Mouse (Mus musculus) embryo, embryonic 10.5 days (tissue): Measurements from ENCODE around the gene Ranbp3.

Source experiments
- DNase-seq: peaks from one replicate; pipeline ENCODE4 v3.0.0-alpha.2; 2015; ENCODE audit warnings: low spot score

Gene Ranbp3

DNA sequence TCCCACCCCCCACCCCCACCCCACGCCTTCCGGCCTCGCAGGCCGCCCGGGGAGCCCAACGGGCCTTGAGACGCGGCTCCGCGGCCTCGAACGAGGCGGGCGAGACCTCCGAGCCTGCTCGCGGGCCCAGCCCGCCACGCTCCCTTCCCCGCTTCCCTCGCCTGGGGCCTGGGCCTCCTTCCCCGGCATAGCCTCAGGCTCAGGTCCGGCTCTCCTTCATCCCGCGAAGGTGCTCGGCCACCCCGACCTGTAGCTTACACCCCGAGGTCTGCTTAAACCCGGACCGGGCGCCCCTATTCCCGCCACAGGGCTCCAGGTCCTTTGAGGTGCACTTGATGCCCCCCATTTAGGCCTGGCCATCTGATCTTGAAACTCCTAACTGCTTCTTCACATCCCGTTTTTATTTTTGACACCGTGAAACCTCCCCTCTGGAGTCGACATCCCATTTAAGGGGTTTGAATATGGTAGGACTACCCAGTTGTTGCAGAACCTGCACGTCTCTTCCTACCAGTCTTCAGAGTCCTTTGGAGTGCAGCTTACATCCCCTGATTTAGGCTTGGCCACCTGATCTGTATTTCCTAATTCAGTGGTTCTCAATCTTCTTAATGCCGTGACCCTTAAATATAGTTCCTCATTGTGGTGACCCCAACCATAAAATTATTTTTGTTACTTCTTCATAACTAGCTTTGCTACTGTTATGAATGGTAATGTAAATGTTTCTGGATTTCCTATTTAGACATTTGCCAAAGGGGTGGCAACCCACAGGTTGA lies 738 bp downstream of the Ranbp3 start:
- peak; percentile 11 for DNase-seq

- no peak for DNase-seq
Observed at GRCm38 (mm10) chr17:56681791-56682190, 8.7 kb downstream of the Ranbp3 start.

DNA sequence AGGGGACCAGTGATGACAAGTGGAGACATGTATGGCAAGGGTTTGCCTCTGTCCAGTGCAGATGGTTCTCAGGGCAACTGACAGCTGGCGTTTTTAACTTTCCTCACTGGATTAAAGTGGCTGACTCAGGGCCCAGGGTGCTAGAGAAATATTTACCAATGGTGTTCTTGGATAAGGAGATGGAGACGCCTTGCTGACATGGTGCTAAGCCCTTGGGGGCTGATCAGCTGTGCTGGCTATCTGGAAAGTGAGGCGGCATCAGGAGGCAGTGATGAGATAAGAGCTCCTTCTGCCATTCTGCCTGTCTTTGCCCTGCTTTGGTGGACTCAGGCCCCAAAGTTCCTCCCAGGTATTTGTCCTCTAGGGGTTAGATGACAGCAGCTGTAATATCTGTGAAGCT lies 9.8 kb downstream of the Ranbp3 start:
- no peak for DNase-seq

- no peak for DNase-seq
Observed at GRCm38 (mm10) chr17:56683546-56684140, 10.5 kb downstream of the Ranbp3 start.

- DNase-seq, result no peak
Observed at GRCm38 (mm10) chr17:56684649-56685048, 11.6 kb downstream of the Ranbp3 start.

- no peak for DNase-seq
Observed at GRCm38 (mm10) chr17:56686801-56687200, 13.7 kb downstream of the Ranbp3 start.

GRCm38 (mm10) chr17:56688045-56688444 lies 15.0 kb downstream of the Ranbp3 start:
- no peak for DNase-seq

DNA sequence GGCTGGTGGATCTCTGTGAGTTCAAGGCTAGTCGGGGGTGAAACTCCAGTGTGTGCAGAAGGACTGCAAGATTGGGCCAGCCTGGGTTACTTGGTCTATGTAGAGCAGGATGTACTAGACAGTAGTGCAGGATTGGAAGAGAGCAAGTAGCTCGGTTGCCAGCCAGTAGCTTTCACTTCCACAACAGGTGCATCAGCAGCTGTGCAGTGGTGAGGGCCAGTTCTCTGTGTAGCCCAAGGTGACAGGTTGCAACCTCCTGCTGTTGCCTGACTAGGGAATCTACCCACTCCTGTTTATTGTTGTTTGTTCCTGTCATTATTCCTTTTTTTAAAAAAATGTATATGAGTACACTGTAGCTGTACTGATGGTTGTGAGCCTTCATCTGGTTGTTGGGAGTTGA lies 15.6 kb downstream of the Ranbp3 start:
- DNase-seq, result no peak

DNA sequence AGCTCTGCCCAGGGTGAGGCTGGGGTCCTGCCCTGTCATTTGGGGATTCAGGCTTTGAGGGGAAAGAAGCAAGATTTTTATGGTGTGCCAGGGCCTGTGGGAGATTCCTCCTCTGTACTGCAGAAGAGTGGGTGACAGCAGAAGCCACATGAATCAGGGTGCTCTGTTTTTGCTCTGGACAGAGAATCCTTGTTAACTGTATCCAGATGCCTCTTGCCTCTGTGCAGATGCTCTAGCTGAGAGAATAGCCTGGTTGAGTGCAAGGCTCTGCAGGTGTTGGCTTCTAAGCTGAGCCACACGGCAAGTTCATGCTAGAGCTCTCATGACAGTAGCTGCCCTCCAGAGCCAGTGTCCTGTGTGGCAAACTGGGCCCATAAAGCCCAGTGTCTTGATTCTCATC lies 20.3 kb downstream of the Ranbp3 start:
- no peak for DNase-seq

- DNase-seq, result no peak
Observed at GRCm38 (mm10) chr17:56693851-56694310, 20.8 kb downstream of the Ranbp3 start.

- DNase-seq, result no peak
Observed at GRCm38 (mm10) chr17:56700451-56700850, 27.4 kb downstream of the Ranbp3 start.

DNA sequence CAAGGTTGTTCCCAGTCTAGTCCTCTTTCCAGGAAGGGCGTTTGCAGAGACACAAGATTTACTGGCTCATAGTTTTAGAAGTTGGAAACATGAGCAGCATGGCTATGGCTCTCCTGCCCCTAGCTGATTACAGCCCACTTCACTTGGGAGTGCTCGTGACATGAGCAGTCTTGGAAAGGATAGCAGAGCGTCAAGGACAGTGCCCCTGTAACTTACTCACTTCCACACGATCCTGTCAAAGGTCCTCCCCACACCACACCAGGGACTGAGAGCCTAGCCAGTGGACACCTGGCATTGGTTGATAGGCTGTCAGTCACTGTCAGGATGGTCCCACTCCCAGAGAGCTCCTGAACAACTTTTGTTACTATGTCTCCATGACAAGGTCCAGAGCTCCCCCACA lies 29.9 kb downstream of the Ranbp3 start:
- DNase-seq, result no peak

DNA sequence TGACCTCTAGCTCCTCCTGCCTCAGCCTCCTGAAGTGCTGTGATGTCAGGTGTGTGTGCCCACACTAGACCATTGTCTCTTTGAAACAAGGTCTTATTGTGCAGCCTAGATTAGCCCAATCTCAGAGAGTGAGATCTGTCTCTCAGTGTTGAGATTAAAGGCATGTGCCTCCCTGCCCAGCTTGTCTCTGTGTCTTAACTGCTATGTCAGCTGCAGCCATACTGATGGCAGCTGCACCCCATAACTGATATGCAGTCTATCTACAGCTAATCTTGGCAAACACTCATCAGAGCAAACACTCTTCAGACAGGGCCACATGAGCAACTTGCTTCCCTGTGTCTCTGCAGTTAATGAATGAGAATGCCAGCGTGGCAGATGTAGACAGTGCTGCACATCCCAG lies 33.4 kb downstream of the Ranbp3 start:
- DNase-seq, result no peak

DNA sequence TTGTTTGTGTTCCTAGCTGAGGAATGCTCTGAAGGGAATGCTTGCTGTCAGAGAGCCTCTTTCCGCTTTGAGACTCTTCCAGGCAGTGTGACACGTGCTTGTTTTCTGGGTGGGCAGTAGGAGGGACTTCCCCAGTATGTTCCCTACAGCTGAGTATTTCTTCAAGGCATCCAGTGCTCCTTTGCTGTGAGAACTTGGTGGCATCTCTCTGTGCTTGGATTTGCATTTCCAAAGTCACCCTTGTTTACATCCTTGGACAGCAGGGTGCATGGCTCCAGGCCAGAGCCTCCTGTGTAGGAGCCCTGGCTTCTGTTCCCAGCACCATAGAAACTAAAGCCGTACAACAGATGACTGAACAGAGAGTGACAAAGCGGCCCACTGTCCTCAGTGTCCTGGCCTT lies 35.6 kb downstream of the Ranbp3 start:
- no peak for DNase-seq

DNA sequence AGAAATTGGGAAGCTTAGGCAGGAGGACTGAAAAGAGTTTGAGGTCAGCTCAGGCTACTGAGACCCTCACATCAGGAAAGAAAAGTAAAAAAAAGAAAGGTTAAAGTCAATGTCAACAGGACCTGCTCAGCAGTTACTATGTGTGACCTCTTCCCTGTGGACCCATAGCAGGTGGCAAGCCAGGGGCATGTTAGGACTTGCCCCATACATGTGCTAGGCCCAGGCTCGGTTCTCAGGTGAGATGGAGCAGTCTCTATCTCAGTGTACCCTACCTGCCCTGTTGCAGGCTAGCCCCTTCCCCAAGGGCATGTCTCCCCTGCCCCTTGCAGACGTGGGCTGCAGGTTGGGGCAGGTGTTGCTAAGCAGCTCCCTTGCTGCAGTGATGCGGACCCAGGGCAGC lies 36.6 kb downstream of the Ranbp3 start:
- DNase-seq, result no peak

GRCm38 (mm10) chr17:56715360-56715759 lies 42.3 kb downstream of the Ranbp3 start:
- no peak for DNase-seq

DNA sequence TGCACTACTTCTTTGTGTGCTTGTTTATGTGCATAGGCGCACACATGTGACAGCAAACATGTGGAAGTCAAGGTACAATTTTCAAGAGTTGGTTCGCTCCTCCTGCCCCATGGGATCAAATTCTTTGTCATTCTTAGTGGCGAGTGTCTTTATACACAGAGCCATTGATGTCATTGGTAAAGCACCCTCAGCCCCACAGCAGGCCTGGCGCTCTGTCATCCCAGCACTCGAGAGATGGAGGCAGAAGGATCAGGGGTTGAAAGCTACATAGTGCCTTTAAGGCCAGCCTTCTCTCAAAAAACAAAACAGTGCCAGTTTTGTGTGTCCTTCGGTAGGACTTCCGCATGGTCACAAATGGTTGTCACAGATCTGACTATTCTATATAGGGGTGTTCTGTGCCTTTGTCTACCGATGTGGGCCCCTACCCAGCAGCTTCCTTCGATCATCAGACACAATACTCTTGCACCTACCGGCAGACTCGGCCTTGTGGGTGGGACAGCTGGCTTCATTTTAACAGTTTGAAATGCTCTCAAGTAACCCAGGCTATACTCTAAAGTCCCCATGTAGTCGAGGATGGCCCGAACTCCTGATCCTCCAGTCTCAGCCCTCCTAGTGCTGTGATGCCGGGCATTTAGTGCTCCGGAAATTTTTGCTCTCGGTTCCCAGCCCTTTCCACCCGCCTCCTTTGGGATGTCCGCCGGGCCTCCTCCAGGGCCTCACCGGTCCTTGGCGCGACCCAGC lies 43.0 kb downstream of the Ranbp3 start:
- DNase-seq, result no peak

DNA sequence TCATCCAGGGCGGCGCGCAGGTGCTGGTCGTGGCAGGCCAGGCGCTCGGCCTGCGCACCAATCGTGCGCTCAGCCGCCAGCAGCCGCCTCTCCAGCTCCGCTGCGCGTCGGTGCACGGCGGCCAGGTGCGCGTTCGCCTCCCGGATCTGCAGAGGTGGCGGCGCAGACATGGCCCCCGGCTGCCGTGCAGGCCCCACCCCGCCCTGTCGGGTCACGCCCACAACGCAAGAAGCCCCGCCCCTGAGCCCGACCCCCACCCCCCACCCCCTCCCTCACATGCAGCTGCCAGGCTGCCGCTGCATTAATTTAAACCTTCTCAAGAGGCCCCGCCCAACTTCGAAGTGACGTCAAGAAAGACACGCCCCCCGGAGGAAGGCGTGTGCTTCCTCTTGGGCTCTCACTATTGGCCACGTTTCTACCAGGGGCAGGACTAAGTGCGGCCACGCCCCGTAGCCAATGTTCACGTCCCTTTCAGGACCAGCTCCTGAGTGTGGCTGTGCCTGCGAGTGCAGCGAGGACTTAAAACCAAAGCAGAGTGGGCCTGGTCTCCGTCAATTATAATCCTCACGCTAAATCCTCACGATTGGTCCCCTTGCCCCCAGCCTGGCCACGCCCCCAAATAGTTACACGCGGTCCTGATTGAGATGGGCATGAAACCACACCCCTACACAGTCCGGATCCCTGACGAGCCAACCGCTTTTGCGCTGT lies 43.7 kb downstream of the Ranbp3 start:
- DNase-seq, result peak; percentile 100

DNA sequence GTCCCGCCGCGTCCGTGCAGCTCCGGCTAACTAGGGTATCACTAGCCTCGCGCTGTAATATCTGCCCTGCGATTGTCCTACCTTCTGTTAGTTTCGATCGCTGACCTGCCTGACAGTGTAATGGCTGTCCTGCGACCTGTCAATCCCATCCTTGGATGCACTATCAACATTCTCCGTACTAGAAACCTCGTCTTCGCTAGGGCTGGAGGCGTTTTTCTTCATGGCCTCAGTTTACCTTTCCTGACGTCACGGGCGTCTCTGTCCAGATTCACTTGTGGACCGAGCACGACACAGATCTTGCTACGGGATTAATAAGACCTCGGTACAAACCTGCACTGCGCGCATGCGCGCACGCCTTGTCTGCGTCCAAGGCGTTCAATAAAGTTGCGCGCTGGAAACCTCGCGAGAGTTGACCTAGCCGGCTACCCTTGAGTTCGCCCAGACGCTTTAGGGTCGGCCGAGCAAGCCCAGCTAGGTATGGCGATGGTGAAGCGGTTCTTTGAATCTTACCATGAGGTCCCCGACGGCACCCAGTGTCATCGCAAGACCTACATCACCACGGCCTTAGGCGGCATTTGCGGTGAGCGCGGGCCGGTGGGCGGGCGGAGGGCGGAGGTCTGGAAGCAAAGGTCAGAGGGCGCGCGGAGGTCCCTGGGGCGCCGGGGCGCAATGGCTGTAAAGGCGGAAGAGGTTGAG lies 44.4 kb downstream of the Ranbp3 start, which contains the start of the genes Ndufa11 and Vmac:
TSS of gene Ndufa11 (plus strand) at position 405 of the 696 bp plus-strand sequence.
TSS of gene Vmac (minus strand) at position 660 of the 696 bp plus-strand sequence.
- DNase-seq, result peak; percentile 100

DNA sequence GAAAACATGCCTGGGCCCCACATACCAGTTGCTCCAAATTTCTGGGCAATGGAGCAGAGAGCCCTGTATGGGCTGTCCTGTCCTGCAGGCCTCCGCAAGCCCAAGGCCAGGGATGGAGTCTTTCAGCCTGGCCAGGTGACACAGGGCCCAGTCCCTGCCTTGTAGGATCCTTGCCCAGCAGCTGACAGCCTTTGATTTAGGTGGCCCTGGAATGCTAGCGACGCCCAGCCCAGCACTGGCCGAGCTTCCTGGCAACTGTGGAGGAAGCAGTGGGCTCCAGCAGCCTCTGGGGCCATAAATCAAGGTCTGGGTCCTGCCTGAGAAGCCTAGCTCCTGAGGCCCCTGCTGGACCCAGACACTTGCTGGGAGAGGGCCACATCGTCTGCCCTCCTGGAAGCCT lies 49.3 kb downstream of the Ranbp3 start:
- DNase-seq, result peak; percentile 25

GRCm38 (mm10) chr17:56723419-56724161 lies 50.5 kb downstream of the Ranbp3 start:
- DNase-seq, result no peak
